Mouse (Mus musculus): ENCODE data around the gene H2-DMb2.

- no peak for TF ChIP-seq CTCF (IDR thresholded peaks at IDR 0.05; ENCODE audit: extremely low read depth, insufficient read depth, low read length)
- TF ChIP-seq POLR2A (IDR thresholded peaks at IDR 0.05; ENCODE audit: extremely low read depth, insufficient read depth, low read length), result no peak
These were observed 36.6 kb upstream of the H2-DMb2 start for GRCm38 (mm10) chr17:34106555-34106954.

All from cortical plate, adult 2 months (tissue).